Mouse (Mus musculus): ENCODE measurements around the gene Tnfaip8l3. TPM values are rescaled to one million over a fixed set of nuclear protein-coding genes. Genes with fewer than 3 reads are reported as not detected.

Tnfaip8l3 gene
- polyA plus RNA-seq, 1 experiment from 2014 or later = 0.09 TPM

DNA sequence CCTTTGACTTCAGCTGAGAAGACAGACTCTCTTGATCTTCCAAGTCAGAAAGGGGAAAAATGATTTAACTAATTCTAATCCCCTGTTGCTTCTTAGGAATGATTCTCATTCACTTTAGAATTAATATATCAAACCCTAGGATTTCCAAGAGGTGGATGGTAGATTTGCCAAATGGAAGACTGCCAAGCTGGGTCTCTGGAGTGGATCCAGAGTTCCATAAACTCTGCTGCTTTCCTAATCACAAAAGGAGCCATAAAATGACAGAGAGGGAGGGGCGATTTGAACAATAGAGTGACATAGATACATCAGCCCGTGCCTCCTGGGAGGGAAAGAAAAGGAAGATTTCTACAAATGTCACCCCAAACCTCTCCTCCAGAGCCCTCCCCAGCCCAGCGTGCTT, 3.4 kb downstream of the Tnfaip8l3 start:
- Histone ChIP-seq H3K4me1 (ENCODE audit: insufficient read depth) (peaks cover 8% of the 10 kb centered on the region; the same call in 1 of the 2 replicates), H3K9me3 (ENCODE audit: low read length) (no peaks in the 10 kb centered on the region), H3K27ac (ENCODE audit: low read depth) (no peak overlapping the region), H3K27me3 (ENCODE audit: insufficient read depth, low read length) (peaks cover 7% of the 10 kb centered on the region; the same call in 1 of the 2 replicates), H3K4me2 (ENCODE audit: low read depth, low read length) (no peak overlapping the region), H3K36me3 (replicated peaks; ENCODE audit: insufficient read depth, low read length) (no peaks in the 10 kb centered on the region), H3K9ac (replicated peaks) (no peak overlapping the region), H3K4me3 (ENCODE audit: low read depth, low read length) (no peak overlapping the region)
- 60% methylated on average over 3 of the region's 3 CpGs for WGBS (ENCODE audit: insufficient replicate concordance)
- no peak for DNase-seq
- no peak for TF ChIP-seq EP300 (IDR thresholded peaks at IDR 0.05; ENCODE audit: low read depth)
- no peak for TF ChIP-seq CTCF (IDR thresholded peaks at IDR 0.05; ENCODE audit: low read depth)
- ATAC-seq = no peak

DNA sequence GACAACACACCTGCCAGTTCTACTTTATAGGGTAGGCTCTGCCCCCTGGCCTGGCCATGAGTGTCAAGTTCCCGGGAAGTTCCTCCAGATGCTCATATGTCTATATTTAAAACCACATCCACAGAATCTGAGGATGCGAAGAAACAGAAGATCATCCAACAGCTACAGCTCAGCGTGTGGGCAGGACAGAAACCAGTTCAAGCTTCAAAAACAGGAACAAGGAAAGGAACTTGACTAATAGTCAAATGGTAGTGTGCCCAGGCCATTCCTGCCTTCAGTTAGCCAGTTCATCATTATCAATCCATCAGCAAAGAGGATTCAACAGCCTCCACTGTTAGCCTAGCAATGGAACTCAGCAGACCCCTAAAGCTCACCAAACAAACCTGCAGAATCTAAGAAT, 4.5 kb downstream of the Tnfaip8l3 start:
- WGBS (ENCODE audit: insufficient replicate concordance) = 56% methylated on average over 3 of the region's 3 CpGs
- Histone ChIP-seq H3K36me3 (replicated peaks; ENCODE audit: insufficient read depth, low read length) (no peaks in the 10 kb centered on the region), H3K9me3 (ENCODE audit: low read length) (no peaks in the 10 kb centered on the region), H3K27ac (ENCODE audit: low read depth) (no peak overlapping the region), H3K4me3 (ENCODE audit: low read depth, low read length) (no peak overlapping the region), H3K4me1 (ENCODE audit: insufficient read depth) (peaks cover 4% of the 10 kb centered on the region; the same call in 1 of the 2 replicates), H3K27me3 (ENCODE audit: insufficient read depth, low read length) (peaks cover 7% of the 10 kb centered on the region; the same call in 1 of the 2 replicates), H3K9ac (replicated peaks) (no peak overlapping the region), H3K4me2 (ENCODE audit: low read depth, low read length) (no peak overlapping the region)
- no peak for DNase-seq
- TF ChIP-seq CTCF (IDR thresholded peaks at IDR 0.05; ENCODE audit: low read depth) = no peak
- TF ChIP-seq EP300 (IDR thresholded peaks at IDR 0.05; ENCODE audit: low read depth) = no peak
- ATAC-seq = no peak

DNA sequence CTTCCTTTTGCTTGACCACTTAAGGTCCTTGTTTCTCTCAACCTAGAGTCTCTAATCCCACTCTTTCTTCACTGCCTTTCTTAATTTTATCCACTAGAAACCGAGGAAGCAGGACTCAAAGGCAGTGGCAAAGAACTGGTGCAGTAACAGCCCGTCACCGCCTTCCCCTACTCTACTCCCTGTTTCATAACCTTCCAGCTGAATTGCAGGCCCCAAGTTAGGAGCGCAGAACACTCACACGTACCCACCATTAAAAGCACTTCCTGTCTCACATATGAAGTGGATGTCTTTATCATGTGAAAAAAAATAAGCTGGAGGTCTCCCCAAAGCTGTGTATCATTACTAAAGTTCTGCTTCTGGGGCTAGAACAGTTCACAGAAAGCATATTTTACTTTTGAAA, 6.5 kb downstream of the Tnfaip8l3 start:
- Histone ChIP-seq H3K9me3 (ENCODE audit: low read length) (no peaks in the 10 kb centered on the region), H3K4me2 (ENCODE audit: low read depth, low read length) (no peak overlapping the region), H3K36me3 (replicated peaks; ENCODE audit: insufficient read depth, low read length) (no peaks in the 10 kb centered on the region), H3K9ac (replicated peaks) (no peak overlapping the region), H3K4me3 (ENCODE audit: low read depth, low read length) (no peak overlapping the region), H3K27ac (ENCODE audit: low read depth) (no peak overlapping the region), H3K4me1 (ENCODE audit: insufficient read depth) (no peaks in the 10 kb centered on the region), H3K27me3 (ENCODE audit: insufficient read depth, low read length) (no peaks in the 10 kb centered on the region)
- DNase-seq = no peak
- ATAC-seq = no peak
- TF ChIP-seq CTCF (IDR thresholded peaks at IDR 0.05; ENCODE audit: low read depth) (no peak), EP300 (IDR thresholded peaks at IDR 0.05; ENCODE audit: low read depth) (no peak)
- 62% methylated on average over 5 of the region's 5 CpGs for WGBS (ENCODE audit: insufficient replicate concordance)

DNA sequence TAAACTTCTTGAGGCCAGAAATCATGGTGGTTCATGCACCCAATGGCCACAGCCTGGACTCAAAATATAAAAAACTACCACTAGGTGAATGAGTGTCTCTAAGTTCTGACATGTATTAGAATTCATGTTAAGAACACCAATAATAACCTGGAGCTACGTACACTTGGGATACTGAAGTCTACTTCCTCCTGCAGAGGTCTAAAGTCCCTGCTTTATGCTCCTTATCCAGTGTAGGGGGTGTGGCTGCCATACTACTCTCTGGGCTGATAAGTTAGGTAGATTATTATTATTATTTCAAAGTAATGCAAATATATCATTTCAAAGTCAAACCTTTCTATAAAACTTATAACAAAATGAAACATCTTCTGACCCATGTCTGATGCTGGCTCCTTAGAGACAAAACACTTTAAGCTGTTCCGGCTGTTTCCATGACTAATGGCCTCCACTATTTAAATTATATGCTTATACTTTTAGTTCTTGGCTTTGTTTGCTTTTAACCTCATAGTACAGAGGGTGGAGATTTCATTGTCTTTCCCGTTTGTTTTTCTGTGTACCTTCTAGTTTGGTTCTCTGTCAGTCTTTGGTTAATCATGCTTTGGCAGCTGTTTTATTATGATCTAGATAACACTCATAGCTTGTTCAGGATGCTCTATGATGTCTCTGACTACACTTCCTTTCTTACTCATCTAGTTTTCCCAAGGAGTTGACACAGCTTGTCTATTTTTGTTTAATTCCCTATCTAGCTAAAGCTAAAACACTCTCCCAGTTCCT, 16.7 kb downstream of the Tnfaip8l3 start:
- Histone ChIP-seq H3K4me3 (ENCODE audit: low read depth, low read length) (no peak overlapping the region), H3K27me3 (ENCODE audit: insufficient read depth, low read length) (no peaks in the 10 kb centered on the region), H3K4me1 (ENCODE audit: insufficient read depth) (no peaks in the 10 kb centered on the region), H3K9me3 (ENCODE audit: low read length) (no peaks in the 10 kb centered on the region), H3K9ac (replicated peaks) (no peak overlapping the region), H3K4me2 (ENCODE audit: low read depth, low read length) (no peak overlapping the region), H3K27ac (ENCODE audit: low read depth) (no peak overlapping the region), H3K36me3 (replicated peaks; ENCODE audit: insufficient read depth, low read length) (no peaks in the 10 kb centered on the region)
- DNase-seq (no peak), ATAC-seq (no peak)
- TF ChIP-seq CTCF (IDR thresholded peaks at IDR 0.05; ENCODE audit: low read depth) (no peak), EP300 (IDR thresholded peaks at IDR 0.05; ENCODE audit: low read depth) (no peak)
- WGBS (ENCODE audit: insufficient replicate concordance) = 61% methylated on average over 3 of the region's 3 CpGs

DNA sequence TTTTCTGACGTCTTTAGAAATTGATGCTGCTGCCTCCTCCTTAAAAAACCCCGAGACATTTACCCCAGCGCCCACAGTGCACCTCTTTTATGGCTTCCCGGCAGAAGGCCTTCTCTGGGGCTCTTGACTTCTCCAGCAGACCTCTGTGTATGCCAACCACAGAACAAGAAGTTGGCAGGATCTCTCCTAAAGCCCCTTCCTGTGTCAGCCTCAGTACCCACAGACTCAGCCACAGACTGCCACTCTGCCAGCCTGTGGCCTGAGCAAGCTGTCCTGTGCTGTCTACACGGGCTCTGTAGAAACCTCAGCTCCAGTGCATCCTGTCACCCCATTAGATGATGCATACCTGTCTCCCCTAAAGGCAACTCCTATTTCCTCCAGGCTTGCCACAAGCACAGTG, 19.2 kb downstream of the Tnfaip8l3 start:
- no peaks in the 10 kb centered on the region for H3K4me1 ChIP-seq (ENCODE audit: insufficient read depth)
- H3K4me2 ChIP-seq (ENCODE audit: low read depth, low read length) = no peak overlapping the region
- no peaks in the 10 kb centered on the region for H3K36me3 ChIP-seq (replicated peaks; ENCODE audit: insufficient read depth, low read length)
- no peak overlapping the region for H3K27ac ChIP-seq (ENCODE audit: low read depth)
- 39% methylated on average over 5 of the region's 5 CpGs for WGBS (ENCODE audit: insufficient replicate concordance)
- H3K4me3 ChIP-seq (ENCODE audit: low read depth, low read length) = no peak overlapping the region
- H3K9ac ChIP-seq (replicated peaks) = no peak overlapping the region
- no peak for DNase-seq
- H3K9me3 ChIP-seq (ENCODE audit: low read length) = no peaks in the 10 kb centered on the region
- no peak for TF ChIP-seq CTCF (IDR thresholded peaks at IDR 0.05; ENCODE audit: low read depth)
- no peak for TF ChIP-seq EP300 (IDR thresholded peaks at IDR 0.05; ENCODE audit: low read depth)
- H3K27me3 ChIP-seq (ENCODE audit: insufficient read depth, low read length) = no peaks in the 10 kb centered on the region
- ATAC-seq = no peak

DNA sequence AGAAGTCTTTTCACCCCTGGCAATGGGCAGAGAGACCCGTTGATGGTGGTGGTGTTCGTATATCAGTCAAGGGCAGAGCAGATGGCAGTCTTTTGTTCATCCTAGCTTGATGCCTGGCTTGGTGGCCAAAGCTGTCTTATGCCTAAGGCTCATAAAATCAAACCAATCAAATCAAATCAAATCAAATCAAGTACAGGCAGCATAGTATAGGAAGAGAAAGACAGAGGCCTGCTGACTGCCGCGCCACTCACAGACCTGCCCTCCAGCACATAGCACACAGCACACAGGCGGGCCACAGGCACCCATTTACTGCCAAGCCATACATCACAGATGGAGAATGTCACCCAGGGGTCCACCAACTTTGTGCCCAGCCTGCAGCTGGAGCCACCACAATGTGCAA, 25.1 kb downstream of the Tnfaip8l3 start:
- no peak overlapping the region for H3K4me2 ChIP-seq (ENCODE audit: low read depth, low read length)
- H3K4me1 ChIP-seq (ENCODE audit: insufficient read depth) = no peaks in the 10 kb centered on the region
- H3K9ac ChIP-seq (replicated peaks) = no peak overlapping the region
- H3K4me3 ChIP-seq (ENCODE audit: low read depth, low read length) = no peak overlapping the region
- H3K9me3 ChIP-seq (ENCODE audit: low read length) = no peaks in the 10 kb centered on the region
- H3K36me3 ChIP-seq (replicated peaks; ENCODE audit: insufficient read depth, low read length) = no peaks in the 10 kb centered on the region
- no peak overlapping the region for H3K27ac ChIP-seq (ENCODE audit: low read depth)
- 82% methylated on average over 5 of the region's 5 CpGs for WGBS (ENCODE audit: insufficient replicate concordance)
- DNase-seq = no peak
- H3K27me3 ChIP-seq (ENCODE audit: insufficient read depth, low read length) = no peaks in the 10 kb centered on the region
- no peak for TF ChIP-seq CTCF (IDR thresholded peaks at IDR 0.05; ENCODE audit: low read depth)
- no peak for TF ChIP-seq EP300 (IDR thresholded peaks at IDR 0.05; ENCODE audit: low read depth)
- no peak for ATAC-seq
